Mouse (Mus musculus): Measurements from ENCODE around the gene Krt25. TPM values are rescaled to one million over a fixed set of nuclear protein-coding genes. Genes with fewer than 3 reads are reported as not detected.

Krt25 gene
- polyA plus RNA-seq, 1 experiment from 2014 or later: not detected

- no peak overlapping the region for H3K27ac ChIP-seq
- no peaks in the 10 kb centered on the region for H3K36me3 ChIP-seq
- H3K4me1 ChIP-seq (replicated peaks): no peaks in the 10 kb centered on the region
- H3K27me3 ChIP-seq (ENCODE audit: insufficient read depth, poor library complexity, severe bottlenecking): no peaks in the 10 kb centered on the region
- no peak overlapping the region for H3K4me3 ChIP-seq
- H3K9me3 ChIP-seq: no peaks in the 10 kb centered on the region
- no peak for DNase-seq (ENCODE audit: low spot score)
- 63% methylated on average over 8 of the region's 8 CpGs for WGBS
These were observed 6.2 kb downstream of the Krt25 start for GRCm38 (mm10) chr11:99316543-99316942.

DNA sequence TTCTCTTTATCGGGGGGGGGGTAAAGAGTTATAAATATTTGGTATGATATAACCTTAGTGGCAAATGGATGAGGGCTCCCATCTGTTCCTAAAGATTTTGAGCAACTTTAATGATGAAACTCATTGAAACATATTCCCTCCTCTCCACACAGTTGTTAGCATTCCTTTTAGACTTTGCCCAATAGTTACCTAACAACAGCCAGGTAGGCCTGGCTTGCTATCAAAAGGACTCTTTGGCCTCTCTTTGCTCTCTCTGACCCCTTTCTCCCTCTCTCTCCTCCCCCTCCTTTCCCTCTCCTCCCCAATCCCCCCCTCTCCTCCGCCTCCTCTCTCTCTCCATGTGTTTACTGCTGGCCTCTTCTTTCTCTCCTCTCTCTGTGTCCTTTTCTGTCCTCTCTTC, 8.2 kb downstream of the Krt25 start:
- DNase-seq (ENCODE audit: low spot score): no peak
- no peaks in the 10 kb centered on the region for H3K36me3 ChIP-seq
- 85% methylated on average over 2 of the region's 2 CpGs for WGBS
- no peaks in the 10 kb centered on the region for H3K9me3 ChIP-seq
- H3K27me3 ChIP-seq (ENCODE audit: insufficient read depth, poor library complexity, severe bottlenecking): no peaks in the 10 kb centered on the region
- no peak overlapping the region for H3K4me3 ChIP-seq
- no peak overlapping the region for H3K27ac ChIP-seq
- H3K4me1 ChIP-seq (replicated peaks): no peaks in the 10 kb centered on the region

DNA sequence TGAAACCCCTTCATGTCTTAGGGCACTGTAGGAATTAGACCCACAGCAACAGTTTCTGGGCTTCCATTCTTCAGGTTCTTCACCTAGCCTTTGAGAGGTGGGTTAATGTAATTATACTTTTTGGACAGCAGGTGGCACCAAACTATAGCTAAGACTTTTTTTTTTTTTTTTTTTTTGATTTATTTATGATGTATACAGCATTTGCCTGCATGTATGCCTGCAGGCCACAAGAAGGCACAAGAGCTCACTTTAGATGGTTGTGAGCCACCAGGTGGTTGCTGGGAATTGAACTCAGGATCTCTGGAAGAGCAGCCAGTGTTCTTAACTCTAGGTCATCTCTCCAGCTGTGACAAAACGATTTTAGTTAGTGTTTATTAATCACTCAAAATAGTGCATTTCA, 11.9 kb downstream of the Krt25 start:
- Histone ChIP-seq H3K27me3 (ENCODE audit: insufficient read depth, poor library complexity, severe bottlenecking) (no peaks in the 10 kb centered on the region), H3K27ac (no peak overlapping the region), H3K9me3 (no peaks in the 10 kb centered on the region), H3K36me3 (no peaks in the 10 kb centered on the region), H3K4me1 (replicated peaks) (no peaks in the 10 kb centered on the region), H3K4me3 (no peak overlapping the region)
- WGBS: 98% methylated on average over 1 of the region's 1 CpGs
- no peak for DNase-seq (ENCODE audit: low spot score)

- peak; percentile 71 for DNase-seq (ENCODE audit: low spot score)
- 45% methylated on average over 2 of the region's 2 CpGs for WGBS
- Histone ChIP-seq H3K27me3 (ENCODE audit: insufficient read depth, poor library complexity, severe bottlenecking) (no peaks in the 10 kb centered on the region), H3K36me3 (no peaks in the 10 kb centered on the region), H3K4me3 (no peak overlapping the region), H3K4me1 (replicated peaks) (no peaks in the 10 kb centered on the region), H3K27ac (no peak overlapping the region), H3K9me3 (no peaks in the 10 kb centered on the region)
These were observed 15.2 kb downstream of the Krt25 start for GRCm38 (mm10) chr11:99307579-99307978.

GRCm38 (mm10) chr11:99295039-99295438, 27.7 kb downstream of the Krt25 start:
- Histone ChIP-seq H3K4me1 (replicated peaks) (no peaks in the 10 kb centered on the region), H3K27me3 (ENCODE audit: insufficient read depth, poor library complexity, severe bottlenecking) (no peaks in the 10 kb centered on the region), H3K27ac (no peak overlapping the region), H3K9me3 (no peaks in the 10 kb centered on the region; the same call in 1 of the 2 replicates), H3K4me3 (no peak overlapping the region), H3K36me3 (no peaks in the 10 kb centered on the region)
- 67% methylated on average over 5 of the region's 5 CpGs for WGBS
- DNase-seq (ENCODE audit: low spot score): no peak

DNA sequence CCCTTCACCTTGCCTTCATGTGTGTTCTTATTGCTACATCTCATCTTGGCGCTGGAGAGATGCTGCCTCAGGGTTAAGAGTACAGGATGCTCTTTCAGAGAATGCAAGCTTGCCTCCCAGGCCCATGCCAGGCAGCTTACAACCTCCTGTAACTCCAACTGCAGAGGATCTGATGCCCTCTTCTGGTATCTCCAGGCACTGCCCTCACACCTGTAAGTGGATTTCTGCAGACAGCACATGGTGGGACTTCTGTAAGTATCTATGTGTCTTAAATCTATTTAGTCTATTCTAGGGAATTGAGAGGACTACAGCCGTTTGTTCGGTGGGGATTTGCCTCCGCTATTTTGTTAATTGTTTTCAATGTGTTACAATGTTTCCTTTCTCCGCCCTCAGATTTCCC, 29.9 kb downstream of the Krt25 start:
- Histone ChIP-seq H3K36me3 (no peaks in the 10 kb centered on the region), H3K9me3 (no peaks in the 10 kb centered on the region; the same call in 1 of the 2 replicates), H3K27me3 (ENCODE audit: insufficient read depth, poor library complexity, severe bottlenecking) (no peaks in the 10 kb centered on the region), H3K4me3 (no peak overlapping the region), H3K27ac (no peak overlapping the region), H3K4me1 (replicated peaks) (no peaks in the 10 kb centered on the region)
- DNase-seq (ENCODE audit: low spot score): peak; percentile 35
- WGBS: 68% methylated on average over 5 of the region's 5 CpGs

DNA sequence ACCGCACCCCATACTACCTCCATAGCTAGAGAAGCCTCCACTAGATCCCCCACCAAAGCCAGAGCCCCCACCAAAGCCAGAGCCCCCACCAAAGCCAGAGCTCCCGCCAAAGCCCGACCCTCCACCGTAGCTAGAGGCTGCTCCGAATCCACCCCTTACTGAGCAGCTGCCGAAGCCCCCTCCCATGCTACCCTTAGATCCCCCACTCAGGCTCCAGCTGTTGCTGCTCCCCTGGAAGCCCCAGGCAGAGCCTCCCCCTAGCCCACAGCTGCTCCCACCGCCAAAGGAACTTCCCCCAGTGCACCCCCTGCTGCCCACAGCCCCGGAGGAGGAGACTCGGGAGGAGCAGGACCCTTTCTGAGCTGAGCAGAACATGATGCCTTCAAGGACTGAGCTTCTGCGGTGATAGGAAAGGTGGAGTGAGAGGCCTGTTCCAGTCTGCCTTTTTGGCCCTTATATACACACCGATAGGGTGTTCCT, 37.9 kb downstream of the Krt25 start, which contains the start of gene Krt24:
Gene Krt24 (minus strand): TSS at position 430 of the 480 bp plus-strand sequence.
- H3K4me1 ChIP-seq (replicated peaks): peaks cover 12% of the 10 kb centered on the region
- no peak for DNase-seq (ENCODE audit: low spot score)
- no peaks in the 10 kb centered on the region for H3K36me3 ChIP-seq
- WGBS: 53% methylated on average over 11 of the region's 11 CpGs
- H3K27me3 ChIP-seq (ENCODE audit: insufficient read depth, poor library complexity, severe bottlenecking): no peaks in the 10 kb centered on the region
- H3K27ac ChIP-seq: no peak within 1 kb of the TSS
- no peaks in the 10 kb centered on the region for H3K9me3 ChIP-seq
- no peak within 1 kb of the TSS for H3K4me3 ChIP-seq

DNA sequence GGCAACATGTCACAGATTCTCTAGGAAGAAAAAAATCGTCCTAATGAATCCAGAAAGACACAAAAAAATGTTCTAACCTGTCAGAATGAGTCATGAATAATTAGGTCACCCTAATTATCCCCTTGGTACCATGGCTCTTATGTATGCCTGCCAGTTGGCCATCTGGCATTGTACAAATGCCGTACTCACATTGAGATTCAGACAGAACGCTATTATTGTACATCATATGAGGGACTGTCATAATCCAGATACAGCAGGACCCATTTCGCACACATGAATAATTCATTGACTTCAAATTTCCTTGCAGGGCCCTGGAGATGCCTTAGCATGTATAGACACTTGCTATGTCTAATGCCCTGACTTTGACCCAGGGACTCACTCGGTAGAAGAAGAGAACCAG, 38.7 kb downstream of the Krt25 start:
- 77% methylated on average over 5 of the region's 5 CpGs for WGBS
- Histone ChIP-seq H3K4me1 (replicated peaks) (peaks cover 12% of the 10 kb centered on the region), H3K9me3 (no peaks in the 10 kb centered on the region), H3K4me3 (no peak overlapping the region), H3K36me3 (no peaks in the 10 kb centered on the region), H3K27me3 (ENCODE audit: insufficient read depth, poor library complexity, severe bottlenecking) (no peaks in the 10 kb centered on the region), H3K27ac (no peak overlapping the region)
- no peak for DNase-seq (ENCODE audit: low spot score)

DNA sequence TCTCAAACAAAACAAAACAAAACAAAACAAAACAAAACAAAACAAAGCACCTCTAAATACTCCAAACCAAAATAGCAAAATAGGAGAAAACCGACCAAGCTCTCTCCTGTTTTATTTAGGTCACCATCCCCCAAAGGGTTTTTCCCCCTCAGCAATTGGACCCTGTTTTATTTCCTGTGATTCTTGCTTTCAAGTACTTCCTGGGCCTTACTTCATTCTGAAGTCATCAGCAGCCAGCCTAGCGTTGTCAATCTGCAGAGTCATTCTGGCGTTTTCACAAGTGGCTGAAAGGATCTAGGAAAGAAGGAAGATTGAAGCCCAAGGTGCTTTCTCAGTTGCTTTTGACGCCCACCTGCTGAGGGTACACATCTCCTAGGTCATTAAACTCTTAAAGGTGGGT, 39.4 kb downstream of the Krt25 start:
- Histone ChIP-seq H3K27ac (no peak overlapping the region), H3K9me3 (no peaks in the 10 kb centered on the region), H3K4me1 (replicated peaks) (peaks cover 12% of the 10 kb centered on the region), H3K27me3 (ENCODE audit: insufficient read depth, poor library complexity, severe bottlenecking) (no peaks in the 10 kb centered on the region), H3K36me3 (no peaks in the 10 kb centered on the region), H3K4me3 (no peak overlapping the region)
- 63% methylated on average over 4 of the region's 4 CpGs for whole genome bisulfite sequencing
- no peak for DNase-seq (ENCODE audit: low spot score)

GRCm38 (mm10) chr11:99281116-99281515, 41.6 kb downstream of the Krt25 start:
- no peaks in the 10 kb centered on the region for H3K9me3 ChIP-seq
- H3K4me1 ChIP-seq (replicated peaks): peaks cover 12% of the 10 kb centered on the region
- H3K36me3 ChIP-seq: no peaks in the 10 kb centered on the region
- no peaks in the 10 kb centered on the region for H3K27me3 ChIP-seq (ENCODE audit: insufficient read depth, poor library complexity, severe bottlenecking)
- no peak overlapping the region for H3K27ac ChIP-seq
- no peak overlapping the region for H3K4me3 ChIP-seq
- 84% methylated on average over 9 of the region's 9 CpGs for WGBS
- no peak for DNase-seq (ENCODE audit: low spot score)

- Histone ChIP-seq H3K36me3 (no peaks in the 10 kb centered on the region), H3K9me3 (no peaks in the 10 kb centered on the region), H3K4me3 (no peak overlapping the region), H3K4me1 (replicated peaks) (peaks cover 12% of the 10 kb centered on the region), H3K27me3 (ENCODE audit: insufficient read depth, poor library complexity, severe bottlenecking) (no peaks in the 10 kb centered on the region), H3K27ac (no peak overlapping the region)
- DNase-seq (ENCODE audit: low spot score): no peak
- 76% methylated on average over 5 of the region's 5 CpGs for WGBS
These were observed 42.8 kb downstream of the Krt25 start for GRCm38 (mm10) chr11:99279986-99280385.

DNA sequence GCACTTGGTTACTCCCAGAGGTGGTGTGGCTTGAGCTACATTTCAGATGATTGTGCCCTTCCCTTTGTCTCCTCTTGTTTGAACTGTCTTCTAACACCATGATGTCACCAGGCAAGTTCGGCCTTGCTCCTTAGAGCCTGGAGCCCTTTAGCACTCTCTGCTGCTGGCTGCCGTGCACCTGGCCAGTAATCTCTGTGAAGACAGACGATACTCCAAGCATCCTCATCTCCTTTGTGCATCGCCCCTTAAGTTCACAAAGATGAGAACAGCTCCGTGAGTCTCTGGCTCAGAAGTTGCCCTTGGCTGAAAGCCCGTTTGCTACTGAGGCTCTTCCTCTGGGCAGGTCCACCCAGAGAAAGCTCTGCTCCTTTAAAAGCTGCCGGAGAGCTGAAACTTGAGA, 46.0 kb downstream of the Krt25 start:
- no peaks in the 10 kb centered on the region for H3K36me3 ChIP-seq
- H3K27ac ChIP-seq: no peak overlapping the region
- no peak overlapping the region for H3K4me3 ChIP-seq
- 74% methylated on average over 7 of the region's 7 CpGs for WGBS
- 0 out of 2 replicates have a peak, but pooled peaks cover 4% of the 10 kb centered on the region for H3K4me1 ChIP-seq (replicated peaks)
- no peaks in the 10 kb centered on the region for H3K9me3 ChIP-seq
- H3K27me3 ChIP-seq (ENCODE audit: insufficient read depth, poor library complexity, severe bottlenecking): no peaks in the 10 kb centered on the region
- DNase-seq (ENCODE audit: low spot score): no peak

DNA sequence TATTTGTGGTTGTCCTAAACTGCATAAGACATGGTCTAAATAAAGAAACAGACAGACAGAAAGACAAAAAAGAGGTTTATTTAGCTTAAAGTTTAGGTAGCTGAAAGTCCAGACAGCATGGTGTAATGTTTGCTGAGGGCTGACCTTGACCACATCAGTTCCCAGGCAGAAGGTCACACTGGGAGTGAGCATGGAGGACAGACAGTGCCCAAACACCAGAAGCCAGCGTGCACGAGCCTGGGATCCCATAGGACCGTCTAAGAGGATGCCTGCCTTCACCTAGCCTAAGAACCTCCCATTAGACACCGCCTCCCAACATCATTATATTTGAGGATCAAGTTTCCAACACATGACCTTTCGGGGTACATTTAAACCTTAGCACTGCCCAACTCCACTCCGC, 47.1 kb downstream of the Krt25 start:
- Histone ChIP-seq H3K4me1 (replicated peaks) (no peaks in the 10 kb centered on the region), H3K36me3 (no peaks in the 10 kb centered on the region), H3K4me3 (no peak overlapping the region), H3K27me3 (ENCODE audit: insufficient read depth, poor library complexity, severe bottlenecking) (no peaks in the 10 kb centered on the region), H3K27ac (no peak overlapping the region), H3K9me3 (no peaks in the 10 kb centered on the region)
- no peak for DNase-seq (ENCODE audit: low spot score)
- 84% methylated on average over 6 of the region's 6 CpGs for WGBS

DNA sequence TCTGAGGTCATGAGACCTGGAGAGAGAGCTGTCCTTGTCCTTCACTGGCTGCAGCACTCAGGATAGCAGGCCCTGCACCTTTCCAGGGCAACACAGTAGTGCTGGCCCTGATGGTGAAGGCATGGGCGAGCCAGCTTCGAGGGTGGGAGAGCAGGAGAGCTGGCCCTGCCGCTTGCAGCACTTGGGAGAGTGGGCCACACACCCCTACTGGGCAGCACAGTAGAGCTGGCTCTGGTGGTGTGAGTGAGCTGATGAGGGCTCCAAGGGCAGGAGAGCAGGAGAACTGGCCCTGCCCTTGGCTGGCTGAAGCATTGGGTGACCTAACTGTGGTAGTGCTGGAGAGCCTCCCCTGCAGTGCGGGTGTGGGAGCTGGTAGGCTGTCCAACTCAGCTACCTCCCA, 50.0 kb downstream of the Krt25 start:
- no peaks in the 10 kb centered on the region for H3K36me3 ChIP-seq
- no peak overlapping the region for H3K4me3 ChIP-seq
- no peak overlapping the region for H3K27ac ChIP-seq
- no peaks in the 10 kb centered on the region for H3K27me3 ChIP-seq (ENCODE audit: insufficient read depth, poor library complexity, severe bottlenecking)
- no peaks in the 10 kb centered on the region for H3K4me1 ChIP-seq (replicated peaks)
- DNase-seq (ENCODE audit: low spot score): no peak
- H3K9me3 ChIP-seq: no peaks in the 10 kb centered on the region
- WGBS: 79% methylated on average over 4 of the region's 4 CpGs
